ENCODE assay signal across 24 mouse cellular contexts in genomic region chr12:73344300-73344699, GRCm38 (mm10). TPM values are rescaled to one million over a fixed set of nuclear protein-coding genes. Genes with fewer than 3 reads are reported as not detected.
DNase-seq lines count a peak whose midpoint lies in the region; ATAC-seq and TF ChIP-seq lines count a peak whose summit lies in the region.
"Had no signal": no experiment of that assay in that cellular context is flagged by ENCODE, and none has a peak within 500 bp of the region (broad histone marks: within the 10 kb centered on the region; RNA-seq: fewer than 3 reads in every experiment).

No protein-coding gene starts in this region.

- WGBS in lung, embryonic 14.5 days: 91% methylated on average over 4 of the region's 4 CpGs
- 95% methylated on average over 4 of the region's 4 CpGs for WGBS in embryonic facial prominence, embryonic 10.5 days

- H3K9me3 ChIP-seq in lung, embryonic 14.5 days (ENCODE audit: low read depth, low read length): no peaks in the 10 kb centered on the region
- H3K9me3 ChIP-seq in embryonic facial prominence, embryonic 10.5 days: no peaks in the 10 kb centered on the region
- H3K9me3 ChIP-seq: embryonic facial prominence, embryonic 15.5 days; forebrain, embryonic 12.5 days; hindbrain, embryonic 10.5 days; hindbrain, embryonic 13.5 days; intestine, embryonic 15.5 days had no signal

- no peaks in the 10 kb centered on the region for H3K27me3 ChIP-seq in lung, embryonic 14.5 days (ENCODE audit: insufficient read depth, low read length)
- H3K27me3 ChIP-seq in embryonic facial prominence, embryonic 10.5 days (replicated peaks; ENCODE audit: low read depth, poor library complexity, severe bottlenecking): no peaks in the 10 kb centered on the region
- H3K27me3 ChIP-seq: embryonic facial prominence, embryonic 15.5 days; hindbrain, embryonic 13.5 days; intestine, embryonic 15.5 days had no signal

- peaks cover 4% of the 10 kb centered on the region; the same call in 1 of the 2 replicates for H3K36me3 ChIP-seq in lung, embryonic 14.5 days (ENCODE audit: insufficient read depth)
- peaks cover 8% of the 10 kb centered on the region for H3K36me3 ChIP-seq in embryonic facial prominence, embryonic 10.5 days (replicated peaks)
- H3K36me3 ChIP-seq: forebrain, embryonic 12.5 days; intestine, embryonic 15.5 days had no signal

- TF ChIP-seq CTCF in lung, embryonic 14.5 days (IDR thresholded peaks at IDR 0.05; ENCODE audit: low read depth): no peak

- H3K27ac ChIP-seq in lung, embryonic 14.5 days (ENCODE audit: low read depth): no peak overlapping the region
- 0 out of 2 replicates have a peak overlapping the region, but pooled peaks have one; percentile 3 for H3K27ac ChIP-seq in embryonic facial prominence, embryonic 10.5 days (replicated peaks)
- H3K27ac ChIP-seq: embryonic facial prominence, embryonic 15.5 days; forebrain, embryonic 12.5 days; hindbrain, embryonic 10.5 days; hindbrain, embryonic 13.5 days; intestine, embryonic 15.5 days had no signal

- peak; percentile 58; the same call in 1 of the 2 replicates for ATAC-seq in lung, embryonic 14.5 days (ENCODE audit: insufficient read depth)
- ATAC-seq: CD4-positive, CD25-positive, alpha-beta regulatory T cell, adult 4 months; forebrain, embryonic 16.5 days; hindbrain, embryonic 16.5 days; intestine, embryonic 15.5 days had no signal

- no peak overlapping the region for H3K4me3 ChIP-seq in lung, embryonic 14.5 days (ENCODE audit: low read depth, low read length)
- H3K4me3 ChIP-seq in embryonic facial prominence, embryonic 10.5 days: no peak overlapping the region
- H3K4me3 ChIP-seq: embryonic facial prominence, embryonic 15.5 days; forebrain, embryonic 12.5 days; hindbrain, embryonic 10.5 days; hindbrain, embryonic 13.5 days; intestine, embryonic 15.5 days had no signal

- H3K4me1 ChIP-seq in lung, embryonic 14.5 days (ENCODE audit: insufficient read depth): no peaks in the 10 kb centered on the region
- peaks cover 55% of the 10 kb centered on the region for H3K4me1 ChIP-seq in embryonic facial prominence, embryonic 10.5 days
- H3K4me1 ChIP-seq: intestine, embryonic 15.5 days had no signal

- DNase-seq in heart, adult 11 months: peak; percentile 92
- DNase-seq in heart, adult 8-10 months (ENCODE audit: low spot score): no peak
- no peak for DNase-seq in lung, embryonic 14.5 days
- no peak for DNase-seq in lung, postnatal 4 days
- no peak for DNase-seq in embryonic facial prominence, embryonic 10.5 days (ENCODE audit: low spot score)
- DNase-seq in adrenal gland, postnatal 10 days: no peak
- DNase-seq in thymus, postnatal 14 days: no peak
- DNase-seq: adrenal gland, postnatal 14 days; cerebellum, adult 11 months; cerebellum, adult 2 months; cerebellum, adult 9-11 months; cerebellum, postnatal 25 days; gastrocnemius, postnatal 14 days; heart, postnatal 36 days; kidney, adult 18-20 months; kidney, adult 9 months had no signal

- H3K9ac ChIP-seq in lung, embryonic 14.5 days: no peak overlapping the region
- H3K9ac ChIP-seq: embryonic facial prominence, embryonic 15.5 days; forebrain, embryonic 12.5 days; hindbrain, embryonic 13.5 days; intestine, embryonic 15.5 days had no signal

- no peak overlapping the region for H3K4me2 ChIP-seq in lung, embryonic 14.5 days
- H3K4me2 ChIP-seq: embryonic facial prominence, embryonic 15.5 days; forebrain, embryonic 12.5 days; hindbrain, embryonic 13.5 days; intestine, embryonic 15.5 days had no signal

RNA-seq across cellular contexts. Expression of gene Slc38a6, which starts 57.7 kb away (rescaled TPM):
- 1 to 10 TPM; 3.2 to 5.8 (median 4.5) TPM for total RNA-seq in heart, adult 8-10 months (2022)
- 9.3 and 10.7 TPM in 2 replicates for polyA plus RNA-seq in lung, embryonic 14.5 days (2014; fragmentation: Nextera tagmentation; extraction: Ambion mirVana)
- 8.9 and 10.0 TPM in 2 replicates for polyA plus RNA-seq in embryonic facial prominence, embryonic 10.5 days (2016; fragmentation: Nextera tagmentation; extraction: Ambion mirVana)
- 10 to 100 TPM in 1 of 2 experiments, 1 to 10 TPM in 1; 7.3 to 13.9 TPM for total RNA-seq in adrenal gland, postnatal 10 days (2021)

RNA-seq across cellular contexts. Expression of gene Trmt5, which starts 57.8 kb away (rescaled TPM):
- 10 to 100 TPM; 39.5 to 63.8 (median 49.1) TPM for total RNA-seq in heart, adult 8-10 months (2022)
- 19.5 and 21.0 TPM in 2 replicates for polyA plus RNA-seq in lung, embryonic 14.5 days (2014; fragmentation: Nextera tagmentation; extraction: Ambion mirVana)
- polyA plus RNA-seq in embryonic facial prominence, embryonic 10.5 days (2016; fragmentation: Nextera tagmentation; extraction: Ambion mirVana): 19.8 and 21.0 TPM in 2 replicates
- 10 to 100 TPM in 1 of 2 experiments, 1 to 10 TPM in 1; 9.9 to 17.5 TPM for total RNA-seq in adrenal gland, postnatal 10 days (2021)
